Mouse (Mus musculus) adrenal gland, postnatal 10 days (tissue): ENCODE results near the gene Lif. TPM values are rescaled to one million over a fixed set of nuclear protein-coding genes. Genes with fewer than 3 reads are reported as not detected.

Source experiments
- total RNA-seq, 2 experiments: library from RNA; stranded (reverse); gene quantifications; 2 replicates each; pipeline ENCODE4 v1.2.3; 2021

Gene Lif
- total RNA-seq, 2 experiments from 2014 or later: 0.30 to 0.69 TPM

Other genes with a start within 250 kb of the Lif start
- gene Sec14l4, start 226.1 kb upstream of the Lif start, total RNA-seq: 10 to 100 TPM; 10.6 to 17.1 TPM
- under 1 TPM; 0.27 to 0.36 TPM for gene Sec14l3, start 192.7 kb upstream of the Lif start, total RNA-seq
- gene Mtfp1, start 162.1 kb upstream of the Lif start, total RNA-seq: 10 to 100 TPM; 24.4 to 34.6 TPM
- gene Sec14l2, start 134.1 kb upstream of the Lif start, total RNA-seq: 10 to 100 TPM; 16.4 to 33.8 TPM
- gene Rnf215, start 122.4 kb upstream of the Lif start, total RNA-seq: 10 to 100 TPM; 16.7 to 21.2 TPM
- gene Ccdc157, start 97.3 kb upstream of the Lif start, total RNA-seq: 1 to 10 TPM; 8.7 to 9.0 TPM
- gene Sf3a1, start 97.2 kb upstream of the Lif start, total RNA-seq: 10 to 100 TPM; 41.0 to 44.7 TPM
- 10 to 100 TPM; 15.1 to 16.4 TPM for gene Tbc1d10a, start 70.8 kb upstream of the Lif start, total RNA-seq
- gene Castor1, start 39.3 kb upstream of the Lif start, total RNA-seq: 1 to 10 TPM; 5.6 to 8.3 TPM
- under 1 TPM in 1 of 2 experiments, not detected in 1; 0.18 TPM for gene Osm, start 21.1 kb upstream of the Lif start, total RNA-seq
- gene Hormad2, start 183.5 kb downstream of the Lif start, total RNA-seq: 1 to 10 TPM; 1.3 to 2.2 TPM